Mouse (Mus musculus): ENCODE data around the gene Ube4b. TPM values are rescaled to one million over a fixed set of nuclear protein-coding genes. Genes with fewer than 3 reads are reported as not detected.

Ube4b gene
- polyA plus RNA-seq, 1 experiment, result 36.5 TPM

GRCm38 (mm10) chr4:149305761-149306711 is 120.5 kb downstream of the Ube4b start:
- Histone ChIP-seq H3K4me1 (ENCODE audit: control insufficient read depth, insufficient read depth, low read length) (peaks cover 8% of the 10 kb centered on the region), H3K36me3 (ENCODE audit: control insufficient read depth, insufficient read depth, low read length) (no peaks in the 10 kb centered on the region), H3K27me3 (ENCODE audit: control insufficient read depth, insufficient read depth, low read length) (no peaks in the 10 kb centered on the region), H3K27ac (ENCODE audit: control insufficient read depth, insufficient read depth, low read depth, low read length) (peak overlapping the region; percentile 79), H3K4me3 (ENCODE audit: control insufficient read depth, low read depth, low read length) (peak overlapping the region; percentile 94)
- TF ChIP-seq CTCF (IDR thresholded peaks at IDR 0.05; ENCODE audit: control insufficient read depth, insufficient read depth, insufficient replicate concordance, low read depth, low read length) (no peak), POLR2A (IDR thresholded peaks at IDR 0.05; ENCODE audit: control insufficient read depth, low read depth, low read length) (no peak)

GRCm38 (mm10) chr4:149304466-149304865 is 122.1 kb downstream of the Ube4b start:
- Histone ChIP-seq H3K4me3 (ENCODE audit: control insufficient read depth, low read depth, low read length) (no peak overlapping the region), H3K27ac (ENCODE audit: control insufficient read depth, insufficient read depth, low read depth, low read length) (no peak overlapping the region), H3K4me1 (ENCODE audit: control insufficient read depth, insufficient read depth, low read length) (peaks cover 8% of the 10 kb centered on the region), H3K27me3 (ENCODE audit: control insufficient read depth, insufficient read depth, low read length) (no peaks in the 10 kb centered on the region), H3K36me3 (ENCODE audit: control insufficient read depth, insufficient read depth, low read length) (no peaks in the 10 kb centered on the region)
- TF ChIP-seq CTCF (IDR thresholded peaks at IDR 0.05; ENCODE audit: control insufficient read depth, insufficient read depth, insufficient replicate concordance, low read depth, low read length) (no peak), POLR2A (IDR thresholded peaks at IDR 0.05; ENCODE audit: control insufficient read depth, low read depth, low read length) (no peak)

DNA sequence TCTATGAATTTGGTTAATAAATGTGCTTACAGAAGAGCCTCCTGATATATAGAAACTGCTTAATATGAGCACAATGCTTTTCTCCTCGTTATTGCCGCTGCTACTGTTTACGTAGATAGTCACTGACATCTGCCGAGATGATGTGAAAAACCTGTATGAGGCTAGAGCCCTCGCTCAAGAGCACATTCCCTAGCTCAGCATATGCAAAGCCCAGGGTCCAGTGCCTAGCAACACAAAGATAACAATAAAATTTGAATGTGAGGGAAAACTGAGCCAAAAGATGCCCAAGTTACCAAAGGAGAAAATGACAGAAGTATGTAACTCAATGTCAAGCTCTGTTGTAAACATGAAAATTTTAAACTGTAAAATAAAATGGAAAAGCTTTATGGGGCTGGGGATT is 123.0 kb downstream of the Ube4b start:
- peaks cover 8% of the 10 kb centered on the region for H3K4me1 ChIP-seq (ENCODE audit: control insufficient read depth, insufficient read depth, low read length)
- no peaks in the 10 kb centered on the region for H3K27me3 ChIP-seq (ENCODE audit: control insufficient read depth, insufficient read depth, low read length)
- H3K36me3 ChIP-seq (ENCODE audit: control insufficient read depth, insufficient read depth, low read length), result no peaks in the 10 kb centered on the region
- TF ChIP-seq CTCF (IDR thresholded peaks at IDR 0.05; ENCODE audit: control insufficient read depth, insufficient read depth, insufficient replicate concordance, low read depth, low read length) (no peak), POLR2A (IDR thresholded peaks at IDR 0.05; ENCODE audit: control insufficient read depth, low read depth, low read length) (no peak)
- H3K4me3 ChIP-seq (ENCODE audit: control insufficient read depth, low read depth, low read length), result no peak overlapping the region
- H3K27ac ChIP-seq (ENCODE audit: control insufficient read depth, insufficient read depth, low read depth, low read length), result no peak overlapping the region

- no peaks in the 10 kb centered on the region for H3K27me3 ChIP-seq (ENCODE audit: control insufficient read depth, insufficient read depth, low read length)
- H3K4me3 ChIP-seq (ENCODE audit: control insufficient read depth, low read depth, low read length), result no peak overlapping the region
- peaks cover 4% of the 10 kb centered on the region for H3K4me1 ChIP-seq (ENCODE audit: control insufficient read depth, insufficient read depth, low read length)
- H3K27ac ChIP-seq (ENCODE audit: control insufficient read depth, insufficient read depth, low read depth, low read length), result no peak overlapping the region
- no peak for TF ChIP-seq POLR2A (IDR thresholded peaks at IDR 0.05; ENCODE audit: control insufficient read depth, low read depth, low read length)
- no peak for TF ChIP-seq CTCF (IDR thresholded peaks at IDR 0.05; ENCODE audit: control insufficient read depth, insufficient read depth, insufficient replicate concordance, low read depth, low read length)
- H3K36me3 ChIP-seq (ENCODE audit: control insufficient read depth, insufficient read depth, low read length), result no peaks in the 10 kb centered on the region
Measured at GRCm38 (mm10) chr4:149302751-149303150, 123.8 kb downstream of the Ube4b start.

GRCm38 (mm10) chr4:149302136-149302535 is 124.4 kb downstream of the Ube4b start:
- TF ChIP-seq POLR2A (IDR thresholded peaks at IDR 0.05; ENCODE audit: control insufficient read depth, low read depth, low read length), result no peak
- TF ChIP-seq CTCF (IDR thresholded peaks at IDR 0.05; ENCODE audit: control insufficient read depth, insufficient read depth, insufficient replicate concordance, low read depth, low read length), result no peak
- no peaks in the 10 kb centered on the region for H3K27me3 ChIP-seq (ENCODE audit: control insufficient read depth, insufficient read depth, low read length)
- no peak overlapping the region for H3K27ac ChIP-seq (ENCODE audit: control insufficient read depth, insufficient read depth, low read depth, low read length)
- H3K4me1 ChIP-seq (ENCODE audit: control insufficient read depth, insufficient read depth, low read length), result peaks cover 4% of the 10 kb centered on the region
- H3K4me3 ChIP-seq (ENCODE audit: control insufficient read depth, low read depth, low read length), result no peak overlapping the region
- no peaks in the 10 kb centered on the region for H3K36me3 ChIP-seq (ENCODE audit: control insufficient read depth, insufficient read depth, low read length)

DNA sequence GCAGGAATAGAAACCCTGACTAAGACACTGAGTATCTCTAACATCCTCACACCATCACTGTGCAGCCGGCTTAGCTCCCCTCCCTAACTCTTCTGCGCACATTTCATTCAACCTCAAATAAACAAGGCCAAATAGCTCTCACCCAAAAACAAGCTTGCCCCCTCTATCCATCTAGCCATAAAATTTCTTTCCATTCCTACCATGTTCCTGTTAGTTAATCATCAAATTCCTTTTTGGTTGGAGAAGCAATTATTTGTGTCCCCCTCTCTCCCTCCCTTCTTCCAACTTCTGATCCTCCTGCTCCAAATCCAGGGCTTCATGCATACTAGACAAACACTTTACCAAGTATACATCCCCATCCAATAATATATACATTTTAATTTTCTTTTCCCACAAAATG is 130.0 kb downstream of the Ube4b start:
- Histone ChIP-seq H3K36me3 (ENCODE audit: control insufficient read depth, insufficient read depth, low read length) (no peaks in the 10 kb centered on the region), H3K4me1 (ENCODE audit: control insufficient read depth, insufficient read depth, low read length) (no peaks in the 10 kb centered on the region), H3K27me3 (ENCODE audit: control insufficient read depth, insufficient read depth, low read length) (no peaks in the 10 kb centered on the region), H3K27ac (ENCODE audit: control insufficient read depth, insufficient read depth, low read depth, low read length) (no peak overlapping the region), H3K4me3 (ENCODE audit: control insufficient read depth, low read depth, low read length) (no peak overlapping the region)
- TF ChIP-seq POLR2A (IDR thresholded peaks at IDR 0.05; ENCODE audit: control insufficient read depth, low read depth, low read length) (no peak), CTCF (IDR thresholded peaks at IDR 0.05; ENCODE audit: control insufficient read depth, insufficient read depth, insufficient replicate concordance, low read depth, low read length) (no peak)

DNA sequence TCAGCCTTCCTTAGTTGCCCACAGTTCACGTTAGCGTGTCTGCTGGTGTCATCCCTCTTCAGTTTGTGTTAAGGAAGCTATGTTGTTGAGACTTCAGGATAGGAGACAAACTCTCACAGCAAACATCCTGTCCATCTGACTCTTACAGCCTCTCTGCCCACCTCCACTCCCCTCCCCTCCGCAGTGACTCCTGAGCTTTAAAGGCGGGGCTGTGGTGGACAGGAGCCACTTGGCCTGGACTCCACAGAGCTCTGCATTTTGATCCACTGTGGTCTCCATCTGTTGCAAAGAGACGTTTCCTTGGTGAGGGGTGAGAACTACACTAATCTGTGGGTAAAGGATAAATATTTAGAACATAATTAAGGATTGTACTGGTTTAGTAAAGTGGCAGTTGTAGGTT is 133.6 kb downstream of the Ube4b start:
- Histone ChIP-seq H3K27me3 (ENCODE audit: control insufficient read depth, insufficient read depth, low read length) (no peaks in the 10 kb centered on the region), H3K36me3 (ENCODE audit: control insufficient read depth, insufficient read depth, low read length) (no peaks in the 10 kb centered on the region; the same call in 1 of the 2 replicates), H3K4me3 (ENCODE audit: control insufficient read depth, low read depth, low read length) (no peak overlapping the region), H3K27ac (ENCODE audit: control insufficient read depth, insufficient read depth, low read depth, low read length) (no peak overlapping the region), H3K4me1 (ENCODE audit: control insufficient read depth, insufficient read depth, low read length) (no peaks in the 10 kb centered on the region)
- TF ChIP-seq CTCF (IDR thresholded peaks at IDR 0.05; ENCODE audit: control insufficient read depth, insufficient read depth, insufficient replicate concordance, low read depth, low read length) (no peak), POLR2A (IDR thresholded peaks at IDR 0.05; ENCODE audit: control insufficient read depth, low read depth, low read length) (no peak)
